Mouse (Mus musculus): ENCODE measurements around the gene Lmo4.

Gene Lmo4

DNA sequence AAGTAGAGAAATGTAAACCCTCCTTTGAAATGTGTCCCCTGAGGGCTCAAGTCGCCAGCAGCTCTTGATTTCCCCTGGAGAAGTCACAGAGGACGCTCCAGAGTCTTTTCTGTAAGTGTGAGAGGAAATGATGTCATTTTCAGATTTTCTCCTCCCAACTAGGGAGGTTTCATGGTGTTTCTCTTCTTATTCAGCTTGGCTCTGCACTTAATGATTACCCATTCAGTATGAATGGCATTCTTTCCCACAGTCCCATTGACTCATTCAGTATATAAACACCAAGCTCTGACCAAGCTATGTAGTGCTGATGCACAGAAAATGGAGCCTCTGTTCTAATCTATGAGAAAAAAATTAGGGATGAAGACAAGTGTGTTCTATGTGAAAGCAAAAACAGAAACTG, 51.6 kb downstream of the Lmo4 start:
- in situ Hi-C loops (cut with MboI, MseI) = loop anchor here in 1 of 2 experiments (10.0 kb wide), 1 partner anchor 1839 kb away; no protein-coding TSS in a partner anchor

DNA sequence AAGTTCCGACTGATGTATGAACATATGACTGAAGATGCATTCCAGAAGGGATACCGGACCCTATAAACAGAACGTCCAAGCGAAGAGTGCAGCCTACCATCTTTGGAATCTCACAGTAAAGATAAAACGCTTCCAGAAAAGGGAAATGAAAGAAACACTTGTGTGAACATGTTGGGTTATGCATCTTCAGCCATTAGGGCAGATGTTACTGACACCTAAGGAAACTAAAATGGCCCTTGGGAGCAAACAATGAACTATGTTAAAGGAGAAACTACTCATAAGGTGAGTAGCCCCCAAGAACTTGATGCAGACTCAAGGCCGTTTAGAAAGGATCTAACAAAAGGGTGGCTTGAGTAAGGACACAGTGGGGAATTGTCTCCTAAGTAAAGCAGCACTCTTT, 54.0 kb downstream of the Lmo4 start:
- in situ Hi-C loops (cut with MboI, MseI) = loop anchor here in 1 of 2 experiments (10.0 kb wide), 1 partner anchor 1836 kb away; no protein-coding TSS in a partner anchor

DNA sequence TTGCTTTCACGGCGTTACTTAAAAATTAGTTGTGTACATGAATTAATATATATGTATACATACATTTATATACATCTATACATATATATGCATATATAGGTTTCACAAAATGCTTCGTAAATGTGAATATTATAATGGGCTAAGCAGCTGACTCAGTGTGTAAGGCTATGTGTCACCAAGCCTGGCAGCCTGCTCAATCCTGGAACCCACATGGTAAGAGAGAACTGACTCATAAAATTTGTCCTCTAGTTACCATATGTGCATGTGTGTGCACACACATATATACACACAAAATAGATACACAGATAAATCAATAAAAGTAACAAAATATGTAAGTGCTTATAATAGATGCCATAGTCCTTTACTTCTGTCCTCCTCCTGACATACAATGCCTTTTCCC, 56.8 kb downstream of the Lmo4 start:
- in situ Hi-C loops (cut with MboI, MseI) = no loop called here

DNA sequence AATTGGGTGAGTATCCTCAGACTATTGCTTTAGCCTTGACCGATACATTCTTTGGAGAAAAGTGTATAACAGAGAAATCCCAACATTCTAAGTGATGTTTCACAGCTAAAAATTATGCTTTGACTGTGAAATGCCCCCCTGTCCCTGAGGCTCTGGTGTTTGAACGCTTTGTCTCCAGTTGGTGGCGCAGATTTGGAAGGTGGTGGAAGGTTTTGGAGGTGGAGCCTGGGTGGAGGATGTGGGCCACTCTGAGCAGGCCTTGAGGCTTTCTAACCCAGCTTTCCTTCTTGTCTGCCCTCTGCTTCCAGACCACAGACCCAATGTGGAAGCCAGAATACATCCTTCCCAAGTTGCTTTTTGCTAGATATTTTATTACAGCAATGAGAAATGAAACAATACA, 57.8 kb downstream of the Lmo4 start:
- in situ Hi-C loops (cut with MboI, MseI) = no loop called here

DNA sequence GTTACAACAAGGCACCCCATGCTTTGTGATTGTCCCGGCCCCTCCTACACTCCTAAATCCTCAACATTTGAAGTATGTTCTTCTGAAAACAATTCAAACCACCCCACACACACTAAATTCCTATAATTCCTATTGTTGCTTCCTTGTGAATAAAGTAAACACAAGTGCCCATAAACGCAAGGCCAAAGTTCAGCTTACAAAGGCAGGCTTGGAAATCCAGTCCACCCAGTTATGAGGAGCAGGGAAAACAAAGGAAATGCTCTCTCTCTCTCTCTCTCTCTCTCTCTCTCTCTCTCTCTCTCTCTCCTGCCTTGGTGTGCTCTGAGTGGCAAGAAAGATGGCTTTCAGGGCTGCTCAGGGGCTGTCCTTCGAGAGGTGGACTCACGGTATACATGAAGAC, 61.0 kb downstream of the Lmo4 start:
- in situ Hi-C loops (cut with MboI, MseI) = no loop called here

DNA sequence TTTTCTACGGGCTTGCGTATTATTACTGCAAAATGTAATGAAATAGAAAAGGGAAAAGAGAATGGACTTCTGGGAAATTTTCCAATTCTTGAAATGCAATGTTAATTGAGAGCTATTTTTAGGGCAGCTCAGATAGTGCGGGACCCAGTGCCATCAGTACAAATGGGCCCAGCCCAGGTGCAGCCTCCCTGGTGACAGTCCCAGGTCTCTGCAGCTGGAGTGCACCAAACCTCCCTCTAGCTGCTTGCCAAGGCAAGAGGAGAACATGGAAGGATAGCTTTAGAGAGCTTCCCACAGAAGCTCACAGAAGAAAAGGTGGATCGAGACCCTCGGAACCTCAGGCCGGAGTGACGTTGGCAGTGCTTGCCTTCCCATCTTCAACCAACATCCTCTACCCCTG, 62.1 kb downstream of the Lmo4 start:
- in situ Hi-C loops (cut with MboI, MseI) = no loop called here

DNA sequence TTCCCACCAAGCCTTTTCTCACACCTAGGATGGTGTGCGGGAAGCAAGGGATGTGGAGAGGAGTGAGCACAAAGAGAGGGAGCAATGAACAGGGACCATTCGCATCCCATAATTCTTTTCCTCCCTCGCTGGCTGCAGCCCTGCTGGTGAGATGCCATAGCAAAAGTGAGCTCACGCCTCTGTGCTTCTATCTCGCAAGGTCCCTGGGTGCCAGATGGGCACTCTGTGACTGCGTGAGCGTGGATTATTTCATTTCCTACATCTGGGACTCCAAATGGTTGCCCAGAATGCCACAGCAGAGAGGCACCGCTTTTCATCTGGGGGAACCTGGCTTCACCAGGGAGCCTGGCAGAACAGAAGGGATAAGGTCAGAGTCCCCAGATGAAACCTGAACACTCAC, 63.2 kb downstream of the Lmo4 start:
- in situ Hi-C loops (cut with MboI, MseI) = no loop called here

DNA sequence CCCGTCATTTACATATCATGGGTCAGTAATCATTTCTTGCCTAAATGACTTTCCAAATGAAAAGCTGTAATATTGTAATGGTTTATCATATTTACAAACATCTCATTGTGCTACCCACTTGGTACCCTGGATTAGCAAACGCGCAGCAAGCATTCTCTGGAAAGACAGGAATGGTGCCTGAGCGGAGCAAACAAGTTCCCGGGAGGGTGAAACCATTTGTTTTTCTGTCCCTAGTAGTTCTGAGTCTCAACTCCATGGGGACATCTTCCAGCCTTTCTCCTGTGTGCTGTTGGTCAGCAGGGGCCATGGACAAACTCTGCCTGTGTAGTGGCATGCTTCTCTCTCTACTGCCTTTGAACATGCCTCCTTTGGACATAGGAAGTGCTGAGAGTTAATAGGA, 64.2 kb downstream of the Lmo4 start:
- in situ Hi-C loops (cut with MboI, MseI) = no loop called here

DNA sequence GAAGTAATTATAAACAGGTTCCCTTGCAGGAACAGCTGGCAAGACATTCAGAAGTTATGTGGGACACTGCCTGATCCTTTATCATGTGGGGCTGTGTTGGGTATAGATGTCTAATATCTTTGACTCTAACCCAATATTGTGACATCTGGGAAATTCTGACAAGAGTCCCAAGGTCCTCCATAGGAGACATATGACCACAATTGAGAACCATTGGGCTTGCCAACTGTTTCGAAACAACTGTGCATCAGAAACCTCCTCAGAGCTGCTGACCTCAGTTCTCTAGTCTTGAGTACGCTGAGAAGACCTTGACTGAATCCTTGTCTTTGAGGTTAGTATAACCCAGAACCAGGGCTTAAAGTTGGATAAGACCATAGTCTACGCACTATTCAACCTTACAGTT, 66.4 kb downstream of the Lmo4 start:
- in situ Hi-C loops (cut with MboI, MseI) = no loop called here
